Mouse (Mus musculus) layer of hippocampus, adult 8-10 months (tissue): ENCODE data around the gene Tmem161b. TPM values are rescaled to one million over a fixed set of nuclear protein-coding genes. Genes with fewer than 3 reads are reported as not detected.
"Not testable (repeated sequence)": the region's sequence is repeated elsewhere in the genome, so short reads cannot be mapped to it uniquely, and the experiment has no call there.

ENCODE experiments used
- DNase-seq, 2 experiments: peaks; one replicate each; pipeline ENCODE4 v3.0.0; 2022; ENCODE audit warnings: low spot score in 2 of 2
- total RNA-seq, 4 experiments: library from RNA; stranded (reverse); gene quantifications; 2 replicates each; pipeline ENCODE4 v1.2.4; 2022

Tmem161b gene
- total RNA-seq, result 10 to 100 TPM; 32.0 to 44.4 (median 33.3) TPM

GRCm38 (mm10) chr13:84221820-84222681, at the start of gene Tmem161b:
TSS of gene Tmem161b (plus strand) at chr13:84222296.
- peak; percentile 86 to 87 for DNase-seq

- not testable (repeated sequence) for DNase-seq
These were observed 36.3 kb upstream of the Tmem161b start for GRCm38 (mm10) chr13:84185835-84186234.

GRCm38 (mm10) chr13:84192723-84193122, 29.4 kb upstream of the Tmem161b start:
- DNase-seq, result no peak

- DNase-seq, result no peak
These were observed 541 bp downstream of the Tmem161b start for GRCm38 (mm10) chr13:84222682-84222992.

GRCm38 (mm10) chr13:84223018-84223417, 922 bp downstream of the Tmem161b start:
- no peak for DNase-seq

- no peak for DNase-seq
These were observed 11.9 kb downstream of the Tmem161b start for GRCm38 (mm10) chr13:84234019-84234418.

- DNase-seq, result no peak
These were observed 14.7 kb downstream of the Tmem161b start for GRCm38 (mm10) chr13:84236768-84237167.

- no peak for DNase-seq
These were observed 16.1 kb downstream of the Tmem161b start for GRCm38 (mm10) chr13:84238184-84238583.

- no peak for DNase-seq
These were observed 26.0 kb downstream of the Tmem161b start for GRCm38 (mm10) chr13:84248065-84248464.

GRCm38 (mm10) chr13:84251295-84251694, 29.2 kb downstream of the Tmem161b start:
- DNase-seq, result no peak

GRCm38 (mm10) chr13:84255047-84255446, 33.0 kb downstream of the Tmem161b start:
- no peak for DNase-seq

- not testable (repeated sequence) for DNase-seq
These were observed 42.3 kb downstream of the Tmem161b start for GRCm38 (mm10) chr13:84264418-84264817.

GRCm38 (mm10) chr13:84276246-84276645, 54.1 kb downstream of the Tmem161b start:
- DNase-seq, result no peak

- no peak for DNase-seq
These were observed 58.3 kb downstream of the Tmem161b start for GRCm38 (mm10) chr13:84280352-84280751.

- DNase-seq, result no peak
These were observed 60.9 kb downstream of the Tmem161b start for GRCm38 (mm10) chr13:84282966-84283365.

GRCm38 (mm10) chr13:84284764-84285558, 62.9 kb downstream of the Tmem161b start:
- DNase-seq, result no peak

GRCm38 (mm10) chr13:84285559-84285945, 63.5 kb downstream of the Tmem161b start:
- DNase-seq, result no peak

GRCm38 (mm10) chr13:84299445-84300053, 77.5 kb downstream of the Tmem161b start:
- no peak for DNase-seq

GRCm38 (mm10) chr13:84343272-84343671, 121.2 kb downstream of the Tmem161b start:
- DNase-seq, result no peak

GRCm38 (mm10) chr13:84343691-84344495, 121.8 kb downstream of the Tmem161b start:
- DNase-seq, result no peak

- DNase-seq, result no peak
These were observed 122.6 kb downstream of the Tmem161b start for GRCm38 (mm10) chr13:84344711-84345110.
